Mouse (Mus musculus) heart, adult 2 months (tissue): ENCODE results near the gene Necap2.

Source experiments
- CTCF ChIP-seq: fragments of 200-600 bp; IDR thresholded peaks from 2 replicates; pipeline ENCODE4 v1.8.1; 2022; ENCODE audit warnings: antibody characterized with exemption, mild to moderate bottlenecking, moderate library complexity
- EP300 ChIP-seq: fragments of 200-500 bp; IDR thresholded peaks from 2 replicates; pipeline ENCODE4 v1.6.1; 2011; ENCODE audit warnings: low read depth, low read length, control low read depth; ENCODE audit not compliant: insufficient read depth
- POLR2A ChIP-seq: fragments of 200-500 bp; IDR thresholded peaks from 2 replicates; pipeline ENCODE4 v1.6.1; 2011; ENCODE audit warnings: mild to moderate bottlenecking, low read depth, low read length, control low read depth; ENCODE audit not compliant: insufficient read depth

DNA sequence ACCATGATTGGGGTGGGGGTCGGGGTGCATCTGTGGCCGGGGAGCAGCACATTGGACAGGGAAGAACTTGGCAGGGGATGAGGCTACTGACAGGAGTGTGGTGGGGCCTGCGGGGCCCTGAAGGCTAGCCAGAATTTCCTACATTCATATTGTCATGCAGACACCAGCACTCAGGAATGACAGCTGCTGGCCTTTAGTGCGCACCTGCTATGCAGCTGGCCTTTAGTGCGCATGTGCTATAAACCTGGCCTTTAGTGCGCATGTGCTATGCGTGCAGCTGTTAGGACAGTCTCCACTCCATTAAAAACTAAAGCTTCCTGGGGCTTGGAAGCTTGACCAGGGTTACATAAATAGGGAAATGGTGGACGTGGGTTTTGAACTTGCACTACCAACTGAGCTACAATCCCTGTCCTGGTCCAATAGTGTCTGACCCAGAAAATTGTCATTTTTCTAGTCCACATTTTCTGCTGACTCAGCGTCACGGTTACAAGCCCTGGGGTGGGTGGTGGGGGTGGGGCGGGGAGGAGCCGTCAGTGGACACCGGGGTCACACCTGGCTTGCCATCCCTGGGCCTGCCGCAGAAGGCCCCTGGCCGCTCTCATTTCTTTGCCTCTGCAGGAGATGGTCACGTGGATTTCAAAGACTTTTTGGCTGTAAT lies 28.5 kb upstream of the Necap2 start:
- TF ChIP-seq CTCF (no peak), EP300 (no peak), POLR2A (no peak)
